Mouse (Mus musculus): ENCODE data around the gene Polr3a. TPM values are rescaled to one million over a fixed set of nuclear protein-coding genes. Genes with fewer than 3 reads are reported as not detected.
"Not testable (repeated sequence)": the region's sequence is repeated elsewhere in the genome, so short reads cannot be mapped to it uniquely, and the experiment has no call there.

Polr3a gene
- total and polyA plus RNA-seq, 3 experiments = 11.6 to 18.4 (median 15.9) TPM

GRCm38 (mm10) chr14:24489772-24490171, 2.9 kb upstream of the Polr3a start:
- H3K9ac ChIP-seq (ENCODE audit: insufficient read depth, low read depth); H3K27me3 ChIP-seq (replicated peaks); dilution Hi-C loops (cut with MboI; ENCODE audit: extremely low pct_ligation_motif_present, extremely low pct_unique_long_range_greater_than_20kb, low sequenced_read_pairs); DNase-seq (ENCODE audit: extremely low read depth); H3K4me3 ChIP-seq (replicated peaks in 1 of 3; ENCODE audit: low read depth in 2 of 3, low read length in 2 of 3, poor library complexity in 1 of 3); H3K9me3 ChIP-seq (replicated peaks; ENCODE audit: low read length); H3K4me2 ChIP-seq (ENCODE audit: insufficient read depth, low read depth, poor library complexity, severe bottlenecking); H3K27ac ChIP-seq (ENCODE audit: insufficient read depth, low read depth): not testable (repeated sequence)
- Histone ChIP-seq H3K4me1 (ENCODE audit: control insufficient read depth in 1 of 2, insufficient read depth in 2 of 2) (peaks cover 6 to 30% of the 10 kb centered on the region in 2 experiments), H3K79me2 (replicated peaks; ENCODE audit: control insufficient read depth, extremely low read depth, insufficient read depth, poor library complexity, severe bottlenecking) (peaks cover 62% of the 10 kb centered on the region), H3K36me3 (replicated peaks in 1 of 2; ENCODE audit: control insufficient read depth in 1 of 2, insufficient read depth in 1 of 2, low read length in 1 of 2) (peaks cover 26 to 40% of the 10 kb centered on the region in 2 experiments)
- in situ Hi-C loops (cut with MboI; ENCODE audit: low pct_ligation_motif_present, low pct_unique_long_range_greater_than_20kb, low sequenced_read_pairs) = loop anchor here (25.0 kb wide), 2 partner anchors 973 to 1123 kb away; partner anchors contain the start of gene Zmiz1

- Histone ChIP-seq H3K27me3 (replicated peaks) (no peaks in the 10 kb centered on the region), H3K27ac (ENCODE audit: insufficient read depth, low read depth) (no peak overlapping the region), H3K9ac (ENCODE audit: insufficient read depth, low read depth) (peak overlapping the region; percentile 96), H3K4me3 (replicated peaks in 1 of 3; ENCODE audit: low read depth in 2 of 3, low read length in 2 of 3, poor library complexity in 1 of 3) (peak overlapping the region; percentile 65 to 91 (median 87)), H3K4me1 (ENCODE audit: control insufficient read depth in 1 of 2, insufficient read depth in 2 of 2) (peaks cover 6 to 17% of the 10 kb centered on the region in 2 experiments), H3K9me3 (replicated peaks; ENCODE audit: low read length) (no peaks in the 10 kb centered on the region), H3K36me3 (replicated peaks in 1 of 2; ENCODE audit: control insufficient read depth in 1 of 2, insufficient read depth in 1 of 2, low read length in 1 of 2) (peaks cover 26 to 42% of the 10 kb centered on the region in 2 experiments), H3K79me2 (replicated peaks; ENCODE audit: control insufficient read depth, extremely low read depth, insufficient read depth, poor library complexity, severe bottlenecking) (peaks cover 28% of the 10 kb centered on the region), H3K4me2 (ENCODE audit: insufficient read depth, low read depth, poor library complexity, severe bottlenecking) (peak overlapping the region; percentile 85)
- in situ Hi-C loops (cut with MboI; ENCODE audit: low pct_ligation_motif_present, low pct_unique_long_range_greater_than_20kb, low sequenced_read_pairs) = loop anchor here (25.0 kb wide), 2 partner anchors 976 to 1126 kb away; partner anchors contain the start of gene Zmiz1
- no peak for DNase-seq (ENCODE audit: extremely low read depth)
- dilution Hi-C loops (cut with MboI; ENCODE audit: extremely low pct_ligation_motif_present, extremely low pct_unique_long_range_greater_than_20kb, low sequenced_read_pairs) = no loop called here
- no peak for TF ChIP-seq TCF12 (IDR thresholded peaks at IDR 0.05; ENCODE audit: low read depth, low read length)
- TF ChIP-seq ZNF384 (IDR thresholded peaks at IDR 0.05; ENCODE audit: low read depth, low read length) = 0 out of 2 replicates have a peak, but pooled peaks have one; percentile 13
- TF ChIP-seq ETS1 (conservative IDR thresholded peaks at IDR 0.05; ENCODE audit: low read depth, low read length) = no peak
- 0 out of 2 replicates have a peak, but pooled peaks have one; percentile 0 for TF ChIP-seq NRF1 (IDR thresholded peaks at IDR 0.05; ENCODE audit: low read depth, low read length)
- TF ChIP-seq RAD21 (IDR thresholded peaks at IDR 0.05; ENCODE audit: low read depth, low read length) = no peak
- TF ChIP-seq PAX5 (IDR thresholded peaks at IDR 0.05; ENCODE audit: low read length) = no peak
These were observed 554 bp downstream of the Polr3a start for GRCm38 (mm10) chr14:24486241-24486767.

GRCm38 (mm10) chr14:24468806-24469205, 18.1 kb downstream of the Polr3a start:
- H3K36me3 ChIP-seq (replicated peaks in 1 of 2; ENCODE audit: control insufficient read depth in 1 of 2, insufficient read depth in 1 of 2, low read length in 1 of 2) = peaks cover 79 to 97% of the 10 kb centered on the region in 2 experiments
- no peak for TF ChIP-seq MYC (IDR thresholded peaks at IDR 0.05; ENCODE audit: low read depth, low read length)
- TF ChIP-seq JUN (IDR thresholded peaks at IDR 0.05; ENCODE audit: insufficient read depth, low read depth, low read length) = no peak
- TF ChIP-seq NRF1 (IDR thresholded peaks at IDR 0.05; ENCODE audit: low read depth, low read length) = no peak
- no peak for TF ChIP-seq MAZ (IDR thresholded peaks at IDR 0.05; ENCODE audit: low read depth, low read length)

More at GRCm38 (mm10) chr14:24468806-24469205, 18.1 kb downstream of the Polr3a start:
- in situ Hi-C loops (cut with MboI; ENCODE audit: low pct_ligation_motif_present, low pct_unique_long_range_greater_than_20kb, low sequenced_read_pairs) = no loop called here
- Histone ChIP-seq H3K4me1 (ENCODE audit: control insufficient read depth in 1 of 2, insufficient read depth in 2 of 2) (no peaks in the 10 kb centered on the region), H3K9ac (ENCODE audit: insufficient read depth, low read depth) (no peak overlapping the region), H3K4me2 (ENCODE audit: insufficient read depth, low read depth, poor library complexity, severe bottlenecking) (no peak overlapping the region), H3K27ac (ENCODE audit: insufficient read depth, low read depth) (no peak overlapping the region), H3K79me2 (replicated peaks; ENCODE audit: control insufficient read depth, extremely low read depth, insufficient read depth, poor library complexity, severe bottlenecking) (no peaks in the 10 kb centered on the region), H3K4me3 (replicated peaks in 1 of 3; ENCODE audit: low read depth in 2 of 3, low read length in 2 of 3, poor library complexity in 1 of 3) (no peak overlapping the region), H3K27me3 (replicated peaks) (no peaks in the 10 kb centered on the region), H3K9me3 (replicated peaks; ENCODE audit: low read length) (no peaks in the 10 kb centered on the region)
- dilution Hi-C loops (cut with MboI; ENCODE audit: extremely low pct_ligation_motif_present, extremely low pct_unique_long_range_greater_than_20kb, low sequenced_read_pairs) = no loop called here
- DNase-seq (ENCODE audit: extremely low read depth) = no peak
